Mouse (Mus musculus): ENCODE results near the gene Mdfic.
"Not testable (repeated sequence)": the region's sequence is repeated elsewhere in the genome, so short reads cannot be mapped to it uniquely, and the experiment has no call there.

GRCm38 (mm10) chr6:15714036-15714435, 6.4 kb upstream of the Mdfic start:
- not testable (repeated sequence) for TF ChIP-seq CTCF (IDR thresholded peaks at IDR 0.05; ENCODE audit: low read depth, low read length); POLR2A (IDR thresholded peaks at IDR 0.05; ENCODE audit: extremely low read depth, insufficient read depth, low read length)

Measured in liver, adult 2 months (tissue).